11 mouse cellular contexts compared by ENCODE assay signal in genomic region chr5:150070086-150070485, GRCm38 (mm10). TPM values are rescaled to one million over a fixed set of nuclear protein-coding genes. Genes with fewer than 3 reads are reported as not detected.
DNase-seq lines count a peak whose midpoint lies in the region; ATAC-seq and TF ChIP-seq lines count a peak whose summit lies in the region.
"Had no signal": no experiment of that assay in that cellular context is flagged by ENCODE, and none has a peak within 500 bp of the region (broad histone marks: within the 10 kb centered on the region; RNA-seq: fewer than 3 reads in every experiment).

No protein-coding gene starts in this region.

- H3K4me3 ChIP-seq in gastrocnemius, adult 2 months: no peak overlapping the region
- no peak overlapping the region for H3K4me3 ChIP-seq in embryonic facial prominence, embryonic 14.5 days (ENCODE audit: low read depth, low read length)
- H3K4me3 ChIP-seq: erythroblast, embryonic 14.5 days had no signal

- DNase-seq in gastrocnemius, adult 2 months: no peak
- DNase-seq in gastrocnemius, adult 8-10 months (ENCODE audit: low spot score in 2 of 2): no peak
- DNase-seq in A20 (ENCODE audit: low read depth, low spot score): peak; percentile 6
- DNase-seq in embryonic facial prominence, embryonic 14.5 days (ENCODE audit: low spot score): peak; percentile 40
- DNase-seq in layer of hippocampus, adult 9-11 months: peak; percentile 52
- peak; percentile 55 for DNase-seq in retina, embryonic 14.5 days (ENCODE audit: low spot score)
- no peak for DNase-seq in spleen, postnatal 14 days (ENCODE audit: low spot score in 2 of 2)

- H3K4me2 ChIP-seq in embryonic facial prominence, embryonic 14.5 days (ENCODE audit: low read depth, low read length): peak overlapping the region; percentile 29; the same call in 1 of the 2 replicates

- no peak for ATAC-seq in embryonic facial prominence, embryonic 14.5 days (ENCODE audit: low read depth)
- ATAC-seq in erythroid progenitor cell, adult 5-6 weeks (replicated peaks; ENCODE audit: low FRiP score, poor library complexity, severe bottlenecking): no peak

- no peaks in the 10 kb centered on the region for H3K9me3 ChIP-seq in embryonic facial prominence, embryonic 14.5 days (ENCODE audit: control insufficient read depth, low read length)

- H3K27ac ChIP-seq in gastrocnemius, adult 2 months: no peak overlapping the region
- H3K27ac ChIP-seq in embryonic facial prominence, embryonic 14.5 days (replicated peaks; ENCODE audit: low read depth, low read length): no peak overlapping the region

- H3K27me3 ChIP-seq in embryonic facial prominence, embryonic 14.5 days (replicated peaks; ENCODE audit: control insufficient read depth, insufficient read depth, low read length): no peaks in the 10 kb centered on the region

- no peak overlapping the region for H3K9ac ChIP-seq in embryonic facial prominence, embryonic 14.5 days (ENCODE audit: low read depth, low read length)

- no peaks in the 10 kb centered on the region for H3K4me1 ChIP-seq in embryonic facial prominence, embryonic 14.5 days (ENCODE audit: control insufficient read depth, insufficient read depth, low read length)

- WGBS in embryonic facial prominence, embryonic 14.5 days: 28% methylated on average over 10 of the region's 10 CpGs

- H3K36me3 ChIP-seq in embryonic facial prominence, embryonic 14.5 days (ENCODE audit: control insufficient read depth, insufficient read depth, low read length): no peaks in the 10 kb centered on the region

- intact Hi-C loops in gastrocnemius, adult 2 months (cut with DNase I): no loop called here

- TF ChIP-seq CTCF in gastrocnemius, adult 2 months (IDR thresholded peaks at IDR 0.05): peak; percentile 45

RNA-seq across cellular contexts. Expression of gene Fry, which starts 48.4 kb away (rescaled TPM):
- total RNA-seq in gastrocnemius, adult 2 months (2021): 10 to 100 TPM; 73.5 to 85.7 TPM
- total RNA-seq in gastrocnemius, adult 8-10 months (2022): 10 to 100 TPM; 66.6 to 79.5 (median 70.9) TPM
- 13.9 and 15.1 TPM in 2 replicates for polyA plus RNA-seq in embryonic facial prominence, embryonic 14.5 days (2014; fragmentation: Nextera tagmentation; extraction: Ambion mirVana)
- 13.8 and 24.1 TPM in 2 replicates for total RNA-seq in erythroid progenitor cell, adult 5-6 weeks (2015; ENCODE audit: low replicate concordance)
- total RNA-seq in erythroid progenitor cell, adult 5-6 weeks (2017; ENCODE audit: low replicate concordance): 14.8 and 28.3 TPM in 2 replicates

RNA-seq across cellular contexts. Expression of gene Rxfp2, which starts 51.6 kb away (rescaled TPM):
- not detected for total RNA-seq in gastrocnemius, adult 2 months (2021)
- not detected for total RNA-seq in gastrocnemius, adult 8-10 months (2022)
- 0.51 and 0.72 TPM in 2 replicates for polyA plus RNA-seq in embryonic facial prominence, embryonic 14.5 days (2014; fragmentation: Nextera tagmentation; extraction: Ambion mirVana)
- not detected in 2 replicates for total RNA-seq in erythroid progenitor cell, adult 5-6 weeks (2015; ENCODE audit: low replicate concordance)
- total RNA-seq in erythroid progenitor cell, adult 5-6 weeks (2017; ENCODE audit: low replicate concordance): not detected in 2 replicates
- total RNA-seq: MEL had no signal
- polyA plus RNA-seq: erythroblast, embryonic 14.5 days; liver, embryonic 16.5 days had no signal

Comparison
In these comparisons a context has a peak if more than half of its experiments do, and no peak if none do; other contexts are left out.
1. DNase-seq: peak in A20 (single experiment), embryonic facial prominence, embryonic 14.5 days (single experiment), layer of hippocampus, adult 9-11 months (single experiment) and retina, embryonic 14.5 days (single experiment); none in gastrocnemius, adult 2 months (single experiment), gastrocnemius, adult 8-10 months (0 of 2) and spleen, postnatal 14 days (0 of 2).